Mouse (Mus musculus): ENCODE data around the gene Arfgap3.
A peak's percentile ranks its signal among the peaks of the same experiment; 100 is the strongest.
"Not testable (repeated sequence)": the region's sequence is repeated elsewhere in the genome, so short reads cannot be mapped to it uniquely, and the experiment has no call there.

Gene Arfgap3

GRCm38 (mm10) chr15:83349954-83350711 is at the start of gene Arfgap3:
Gene Arfgap3, minus strand, starts transcription at chr15:83350247.
- peak; percentile 97 for DNase-seq (ENCODE audit: extremely low spot score, low spot score)

- no peak for DNase-seq (ENCODE audit: extremely low spot score, low spot score)
Observed at GRCm38 (mm10) chr15:83392722-83393121, 42.7 kb upstream of the Arfgap3 start.

DNA sequence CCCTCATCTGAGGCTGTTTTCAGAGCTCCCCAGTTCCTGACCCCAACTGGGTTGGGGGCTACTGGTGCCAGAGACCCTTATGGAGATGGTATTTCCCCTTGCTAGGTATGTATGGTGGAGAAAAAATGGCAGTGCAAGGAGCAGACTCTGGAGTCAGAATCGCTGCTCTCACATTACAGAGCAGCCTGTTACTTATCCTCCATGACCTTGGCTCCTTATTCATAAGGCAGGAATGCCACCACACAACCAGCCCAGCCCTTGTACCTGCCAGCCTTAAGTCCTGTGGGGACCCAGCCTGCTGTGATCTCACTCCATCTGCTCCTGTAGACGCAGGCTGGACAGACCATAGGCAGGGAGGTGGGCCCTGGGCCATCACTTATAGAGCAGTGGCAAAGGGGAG is 37.9 kb upstream of the Arfgap3 start:
- DNase-seq (ENCODE audit: extremely low spot score, low spot score): no peak

DNA sequence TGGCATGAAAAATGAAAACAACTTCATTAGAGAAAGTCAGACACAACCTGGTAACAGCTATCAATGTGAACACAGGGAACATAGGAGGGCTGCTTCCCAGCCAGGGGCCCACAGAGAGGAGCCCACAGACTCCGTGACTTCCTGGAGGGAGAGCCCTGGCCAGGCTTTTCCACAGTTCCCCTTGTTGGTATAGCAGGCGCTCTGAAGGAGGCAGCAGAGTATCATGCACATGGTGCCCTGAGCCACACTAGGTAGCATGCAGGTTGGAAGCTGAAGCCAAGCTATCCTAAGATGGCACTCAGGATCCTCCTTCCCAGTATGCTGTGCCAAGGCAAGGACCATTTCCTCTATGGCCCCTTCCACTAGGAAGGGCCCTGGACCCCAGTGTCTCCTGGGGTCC is 33.6 kb upstream of the Arfgap3 start:
- no peak for DNase-seq (ENCODE audit: extremely low spot score, low spot score)

DNA sequence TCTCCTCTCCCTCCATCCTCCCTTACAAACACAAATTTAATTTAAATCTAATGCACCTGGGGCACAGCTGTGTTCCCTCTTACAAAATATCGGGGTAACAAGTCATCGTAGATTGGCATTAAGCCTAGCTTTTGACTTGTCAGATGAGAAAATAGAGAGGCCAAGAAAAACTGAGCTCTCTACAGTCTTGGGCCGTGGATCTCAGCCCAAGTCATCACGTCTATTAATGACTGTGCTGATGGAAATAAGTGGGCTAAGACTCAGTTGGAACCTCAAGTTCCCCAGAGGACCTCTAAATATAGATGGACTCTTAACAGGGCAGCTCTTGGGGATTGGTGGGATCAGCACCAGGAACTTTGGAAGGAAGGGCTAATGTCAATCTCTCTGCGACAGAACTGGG is 33.1 kb upstream of the Arfgap3 start:
- DNase-seq (ENCODE audit: extremely low spot score, low spot score): no peak

GRCm38 (mm10) chr15:83382467-83382866 is 32.4 kb upstream of the Arfgap3 start:
- DNase-seq (ENCODE audit: extremely low spot score, low spot score): no peak

DNA sequence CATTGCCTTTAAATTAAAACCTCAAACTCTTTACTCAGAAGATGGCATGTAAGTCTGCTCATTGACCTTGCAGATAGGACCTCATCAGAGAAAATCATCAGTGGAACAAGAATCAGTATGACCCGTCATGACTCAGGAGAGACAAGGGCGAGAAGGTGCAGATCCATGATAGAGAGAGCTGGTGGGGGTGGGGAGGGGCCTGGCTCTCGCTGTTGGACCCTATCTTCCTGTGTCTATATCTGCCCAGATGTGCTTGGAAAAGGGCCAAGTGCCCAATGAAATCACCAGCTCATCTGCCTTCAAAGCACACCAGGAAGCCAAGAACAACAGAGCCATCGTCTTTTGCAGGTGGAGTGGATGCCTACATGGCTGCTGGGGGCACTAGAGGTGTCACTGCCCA is 27.1 kb upstream of the Arfgap3 start:
- no peak for DNase-seq (ENCODE audit: extremely low spot score, low spot score)

GRCm38 (mm10) chr15:83375136-83375535 is 25.1 kb upstream of the Arfgap3 start:
- peak; percentile 31 for DNase-seq (ENCODE audit: extremely low spot score, low spot score)

DNA sequence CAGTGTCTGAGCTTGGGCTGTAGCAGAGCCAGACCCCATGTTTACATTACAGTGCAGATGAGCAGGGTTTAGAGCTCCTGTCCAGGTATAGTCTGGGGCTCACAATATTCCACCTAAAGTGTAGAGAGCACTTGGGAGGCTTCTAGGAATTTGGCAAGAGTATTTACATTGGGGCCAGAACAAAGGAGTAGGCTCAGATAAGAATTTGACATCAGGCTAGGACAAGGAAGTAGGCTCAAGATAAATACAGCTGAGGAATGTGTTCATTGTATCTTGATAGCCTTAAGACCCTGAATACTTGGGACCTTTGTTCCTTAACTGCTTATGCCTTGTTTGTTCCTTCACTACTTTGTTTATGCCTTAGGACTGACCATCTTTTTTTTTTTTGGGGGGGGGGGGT is 24.0 kb upstream of the Arfgap3 start:
- DNase-seq (ENCODE audit: extremely low spot score, low spot score): no peak

DNA sequence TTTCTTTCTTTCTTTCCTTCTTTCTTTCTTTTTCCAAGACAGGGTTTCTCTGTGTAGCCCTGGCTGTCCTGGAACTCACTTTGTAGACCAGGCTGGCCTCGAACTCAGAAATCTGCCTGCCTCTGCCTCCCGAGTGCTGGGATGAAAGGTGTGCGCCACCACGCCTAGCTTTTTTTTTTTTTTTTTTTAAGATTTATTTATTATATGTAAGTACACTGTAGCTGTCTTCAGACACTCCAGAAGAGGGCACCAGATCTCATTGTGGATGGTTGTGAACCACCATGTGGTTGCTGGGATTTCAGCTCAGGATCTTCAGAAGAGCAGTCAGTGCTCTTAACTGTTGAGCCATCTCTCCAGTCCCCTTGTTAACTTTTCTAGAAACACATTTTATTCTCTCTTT is 18.7 kb upstream of the Arfgap3 start:
- not testable (repeated sequence) for DNase-seq (ENCODE audit: extremely low spot score, low spot score)

DNA sequence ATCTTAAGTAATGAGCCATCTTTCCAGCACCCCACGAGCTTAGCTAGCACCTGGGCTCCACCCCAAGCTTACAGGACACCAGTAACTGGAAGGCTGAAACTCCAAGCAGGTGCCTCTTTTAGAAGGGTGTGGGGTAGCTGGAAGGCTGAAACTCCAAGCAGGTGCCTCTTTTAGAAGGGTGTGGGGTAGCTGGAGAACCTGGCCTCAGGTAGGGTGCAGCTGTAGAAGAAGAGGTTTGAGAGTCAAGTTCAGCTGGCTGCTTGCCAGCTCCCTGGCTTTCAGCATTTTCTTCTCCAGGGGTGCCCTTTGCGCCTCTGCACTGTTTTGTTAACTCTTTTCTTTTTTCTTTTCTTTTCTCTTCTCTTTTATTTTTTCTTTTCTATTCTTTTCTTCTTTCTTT is 18.2 kb upstream of the Arfgap3 start:
- no peak for DNase-seq (ENCODE audit: extremely low spot score, low spot score)

GRCm38 (mm10) chr15:83366933-83367552 is 17.0 kb upstream of the Arfgap3 start:
- peak; percentile 56 for DNase-seq (ENCODE audit: extremely low spot score, low spot score)

- DNase-seq (ENCODE audit: extremely low spot score, low spot score): no peak
Observed at GRCm38 (mm10) chr15:83365697-83366096, 15.7 kb upstream of the Arfgap3 start.

- no peak for DNase-seq (ENCODE audit: extremely low spot score, low spot score)
Observed at GRCm38 (mm10) chr15:83364194-83364593, 14.1 kb upstream of the Arfgap3 start.

GRCm38 (mm10) chr15:83362813-83363212 is 12.8 kb upstream of the Arfgap3 start:
- DNase-seq (ENCODE audit: extremely low spot score, low spot score): not testable (repeated sequence)

- not testable (repeated sequence) for DNase-seq (ENCODE audit: extremely low spot score, low spot score)
Observed at GRCm38 (mm10) chr15:83360899-83361298, 10.9 kb upstream of the Arfgap3 start.

DNA sequence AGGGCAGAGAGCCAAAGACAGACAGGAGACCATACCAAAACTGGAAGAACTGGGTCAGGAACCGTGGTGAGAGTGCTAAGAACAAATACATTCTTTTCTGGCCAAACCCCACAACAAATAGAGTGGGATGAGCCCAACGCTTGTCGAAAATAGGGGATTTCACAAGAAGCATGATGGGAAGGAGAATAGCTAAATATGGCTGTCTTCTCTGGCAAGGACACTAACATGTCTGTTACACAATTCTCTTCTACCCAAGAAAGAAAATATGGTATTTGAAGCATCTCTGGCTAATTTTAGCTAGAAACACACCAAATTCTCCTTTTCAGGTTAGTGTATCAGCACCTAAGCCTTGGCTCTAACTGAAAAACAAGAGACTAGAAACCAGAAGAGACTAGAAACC is 10.1 kb upstream of the Arfgap3 start:
- DNase-seq (ENCODE audit: extremely low spot score, low spot score): no peak

DNA sequence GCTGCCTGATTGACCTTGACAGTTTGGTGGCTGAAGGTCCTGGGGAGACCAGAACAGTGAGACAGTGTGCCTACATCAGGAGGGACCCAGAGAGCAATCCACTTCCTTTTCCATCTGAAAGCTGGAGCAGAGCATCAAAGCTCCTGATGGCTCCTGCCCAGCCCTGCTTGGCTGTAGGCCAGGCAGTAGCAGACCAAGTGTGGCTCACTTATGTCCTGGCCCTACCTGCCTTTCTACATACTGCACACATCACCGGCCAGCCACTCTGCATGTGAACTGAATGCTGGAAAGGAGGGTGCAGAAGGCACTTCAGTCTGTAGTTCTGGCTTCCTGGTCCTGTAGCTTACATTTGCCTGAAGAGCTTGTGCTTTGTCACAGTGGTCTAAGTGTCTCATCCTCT is 8.4 kb upstream of the Arfgap3 start:
- no peak for DNase-seq (ENCODE audit: extremely low spot score, low spot score)

GRCm38 (mm10) chr15:83351546-83351945 is 1.5 kb upstream of the Arfgap3 start:
- no peak for DNase-seq (ENCODE audit: extremely low spot score, low spot score)

- no peak for DNase-seq (ENCODE audit: extremely low spot score, low spot score)
Observed at GRCm38 (mm10) chr15:83350859-83351258, 812 bp upstream of the Arfgap3 start.

DNA sequence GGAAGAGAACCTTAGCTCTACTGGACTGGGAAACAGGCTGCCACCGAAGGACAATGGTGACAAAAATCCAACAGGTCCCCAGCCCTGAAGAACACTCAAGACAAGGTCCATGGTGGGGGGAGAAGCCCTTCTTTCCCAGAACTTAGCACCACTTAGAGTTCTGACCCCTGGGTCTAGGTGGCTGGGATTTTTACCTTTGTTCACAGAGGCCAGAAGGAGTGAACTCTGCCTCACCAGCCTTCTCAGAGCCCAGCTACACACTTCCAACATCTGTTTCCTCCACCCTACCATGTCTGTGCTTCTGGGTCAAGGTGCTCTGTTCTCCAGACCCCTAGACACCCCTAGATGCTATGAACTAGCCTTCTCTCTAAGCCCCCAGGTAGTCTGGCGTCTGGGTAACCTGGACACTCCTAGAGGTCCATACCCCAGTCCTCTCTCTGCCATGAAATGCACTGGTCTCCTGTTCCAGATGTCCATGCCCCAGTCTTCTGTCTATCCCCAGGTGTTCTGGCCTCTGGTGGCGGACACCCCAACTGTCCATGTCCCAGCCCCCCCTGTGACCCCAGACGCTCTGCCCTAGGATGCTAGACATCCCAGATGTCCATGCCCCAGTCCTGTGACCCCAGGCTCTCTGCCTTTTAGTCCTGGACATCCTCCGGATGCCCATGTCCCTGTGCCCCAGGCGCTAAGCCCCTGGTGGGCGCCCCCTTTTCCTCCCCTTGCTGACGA is 658 bp downstream of the Arfgap3 start:
- no peak for DNase-seq (ENCODE audit: extremely low spot score, low spot score)

- no peak for DNase-seq (ENCODE audit: extremely low spot score, low spot score)
Observed at GRCm38 (mm10) chr15:83348747-83349146, 1.3 kb downstream of the Arfgap3 start.

All from neural tube, embryonic 10.5 days (tissue).